Mouse (Mus musculus): Measurements from ENCODE around the gene Lmf1.

DNA sequence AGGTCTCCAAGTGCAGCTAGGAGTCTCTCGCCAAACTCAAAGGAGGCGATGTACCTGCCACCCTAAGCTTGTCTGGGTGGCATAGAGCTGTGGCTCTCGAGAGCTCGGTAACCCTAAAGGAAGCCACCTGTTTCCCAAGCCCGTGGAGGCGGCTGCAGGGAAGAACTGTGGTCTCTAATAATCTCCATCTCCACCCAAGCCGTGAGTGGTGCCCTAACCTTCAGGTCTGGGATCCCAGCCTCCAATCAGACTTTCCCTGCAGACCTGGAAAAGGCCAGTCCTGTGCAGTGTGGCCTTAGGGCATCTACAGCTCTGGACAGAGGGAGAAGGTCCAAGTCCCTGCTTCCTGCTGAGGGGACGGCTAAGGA lies 7.4 kb upstream of the Lmf1 start:
- TF ChIP-seq GATA1 (IDR thresholded peaks at IDR 0.05; ENCODE audit: low read length) (no peak), TAL1 (IDR thresholded peaks at IDR 0.05; ENCODE audit: low read length) (no peak)

All from erythroblast, embryonic 14.5 days (primary cell).